Mouse (Mus musculus) embryonic facial prominence, embryonic 14.5 days (tissue): Measurements from ENCODE around the gene Dok1. TPM values are rescaled to one million over a fixed set of nuclear protein-coding genes. Genes with fewer than 3 reads are reported as not detected.

Experiments
- ATAC-seq: fragments of 200-750 bp; cut with Nextera tagmentation; 2 replicates; pipeline ENCODE4 v1.8.0; 2017; ENCODE audit warnings: low read depth, moderate number of reproducible peaks, moderate TSS enrichment
- DNase-seq: peaks from one replicate; pipeline ENCODE4 v3.0.0-alpha.2; 2015; ENCODE audit warnings: low spot score
- H3K27ac ChIP-seq: fragments of 300-500 bp; sonication (generic); replicated peaks from 2 replicates; pipeline ENCODE4 v1.5.1; 2014; ENCODE audit warnings: low read depth, mild to moderate bottlenecking, low read length, moderate library complexity
- H3K27me3 ChIP-seq: fragments of 300-500 bp; sonication (generic); replicated peaks from 2 replicates; pipeline ENCODE4 v1.6.1; 2014; ENCODE audit warnings: low read length; ENCODE audit not compliant: control insufficient read depth, insufficient read depth
- H3K36me3 ChIP-seq: fragments of 300-500 bp; sonication (generic); 2 replicates; pipeline ENCODE4 v1.6.1; 2014; ENCODE audit warnings: low read length, mixed read lengths; ENCODE audit not compliant: control insufficient read depth, insufficient read depth
- H3K4me1 ChIP-seq: fragments of 300-500 bp; sonication (generic); 2 replicates; pipeline ENCODE4 v1.6.1; 2014; ENCODE audit warnings: antibody characterized with exemption, low read length; ENCODE audit not compliant: control insufficient read depth, insufficient read depth
- H3K4me2 ChIP-seq: fragments of 300-500 bp; sonication (generic); 2 replicates; pipeline ENCODE4 v1.6.1; 2014; ENCODE audit warnings: low read depth, mild to moderate bottlenecking, low read length, moderate library complexity, mixed read lengths
- H3K4me3 ChIP-seq: fragments of 300-500 bp; sonication (generic); 2 replicates; pipeline ENCODE4 v1.5.1; 2014; ENCODE audit warnings: low read depth, mild to moderate bottlenecking, low read length
- H3K9ac ChIP-seq: fragments of 300-500 bp; sonication (generic); 2 replicates; pipeline ENCODE4 v1.6.1; 2014; ENCODE audit warnings: low read depth, mild to moderate bottlenecking, low read length, moderate library complexity, mixed read lengths
- H3K9me3 ChIP-seq: fragments of 300-500 bp; sonication (generic); 2 replicates; pipeline ENCODE4 v1.6.1; 2016; ENCODE audit warnings: low read length; ENCODE audit not compliant: control insufficient read depth
- WGBS: fragments of 180-500 bp; shearing (Covaris S2); extraction: QIAGEN DNeasy Blood & Tissue Kit; methylation state at CpG from one replicate; pipeline ENCODE4 v1.1.7; 2014; 5-methylcytosine and 5-hydroxymethylcytosine counted together
- microRNA-seq: library from miRNA; unstranded; fragments of <30 nt; microRNA quantifications from one replicate; pipeline ENCODE4, GENCODE M21; 2016; ENCODE audit warnings: borderline number of aligned reads
- polyA plus RNA-seq: library from polyadenylated mRNA; unstranded; fragments of >200 nt; fragmentation: Nextera tagmentation; extraction: Ambion mirVana; gene quantifications from 2 replicates; pipeline ENCODE4 v1.2.1, GENCODE M21; 2014

Dok1 gene
- polyA plus RNA-seq, 1 experiment from 2014 or later = 6.7 TPM

- no peaks in the 10 kb centered on the region for H3K27me3 ChIP-seq
- H3K4me2 ChIP-seq = no peak overlapping the region
- no peak for ATAC-seq
- no peaks in the 10 kb centered on the region for H3K9me3 ChIP-seq
- WGBS = 52% methylated on average over 1 of the region's 1 CpGs
- no peak for DNase-seq
- H3K4me1 ChIP-seq = no peaks in the 10 kb centered on the region
- H3K36me3 ChIP-seq = no peaks in the 10 kb centered on the region
- H3K4me3 ChIP-seq = no peak overlapping the region
- no peak overlapping the region for H3K9ac ChIP-seq
- no peak overlapping the region for H3K27ac ChIP-seq
Observed at GRCm38 (mm10) chr6:82993696-82994095, 39.6 kb downstream of the Dok1 start.

DNA sequence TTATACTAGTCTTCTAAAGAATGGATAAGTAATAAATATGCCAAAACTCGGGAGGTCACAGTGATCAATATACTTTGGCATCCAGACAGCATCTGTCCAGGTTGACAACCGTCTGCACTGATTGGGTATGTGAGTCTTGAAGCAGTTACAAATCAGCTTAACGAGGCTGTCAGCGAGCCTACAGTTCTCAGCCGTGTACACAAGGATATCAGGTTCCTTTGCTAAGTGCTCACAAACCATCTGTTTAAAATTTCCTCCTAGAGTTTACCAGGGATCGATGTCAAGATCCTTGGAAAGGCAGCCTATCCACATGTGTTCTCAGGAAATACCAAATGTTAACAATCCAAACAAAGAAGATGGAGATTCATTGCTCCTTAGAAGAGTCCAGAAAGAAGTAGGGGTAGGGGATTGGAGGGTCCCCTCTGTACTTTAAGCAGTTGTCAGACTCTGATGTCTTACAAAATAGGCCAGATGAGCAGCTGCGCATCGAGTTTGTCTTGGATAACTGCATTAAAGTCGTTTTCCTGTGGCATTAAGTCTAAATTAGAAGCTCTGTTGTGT, 45.8 kb downstream of the Dok1 start:
- Histone ChIP-seq H3K27me3 (no peaks in the 10 kb centered on the region), H3K9ac (no peak overlapping the region), H3K4me3 (no peak overlapping the region), H3K4me2 (peak overlapping the region; percentile 23; the same call in 1 of the 2 replicates), H3K9me3 (no peaks in the 10 kb centered on the region), H3K27ac (peak overlapping the region; percentile 22), H3K4me1 (peaks cover 14% of the 10 kb centered on the region; the same call in 1 of the 2 replicates), H3K36me3 (no peaks in the 10 kb centered on the region)
- DNase-seq (peak; percentile 84), ATAC-seq (peak; percentile 91)
- WGBS = 8% methylated on average over 9 of the region's 9 CpGs

Small RNAs within 50 kb of the gene (microRNA-seq; reads per million reads assigned to microRNA genes)
- not detected for gene Mir7040

Other genes with a start within 250 kb of the Dok1 start
- 2.1 and 3.5 TPM in 2 replicates for gene Sema4f, start 93.7 kb downstream of the Dok1 start, polyA plus RNA-seq
- 0.28 and 0.65 TPM in 2 replicates for gene M1ap, start 86.6 kb downstream of the Dok1 start, polyA plus RNA-seq
- 19.7 and 21.4 TPM in 2 replicates for gene Loxl3, start 702 bp upstream of the Dok1 start, polyA plus RNA-seq
- gene Aup1, start 21.1 kb upstream of the Dok1 start, polyA plus RNA-seq = 118 and 121 TPM in 2 replicates
- gene Htra2, start 21.8 kb upstream of the Dok1 start, polyA plus RNA-seq = 43.0 and 46.3 TPM in 2 replicates
- 0.65 and 0.67 TPM in 2 replicates for gene Dqx1, start 24.4 kb upstream of the Dok1 start, polyA plus RNA-seq
- 2.9 and 3.4 TPM in 2 replicates for gene Tlx2, start 36.8 kb upstream of the Dok1 start, polyA plus RNA-seq
- gene Pcgf1, start 44.4 kb upstream of the Dok1 start, polyA plus RNA-seq = 22.6 and 25.8 TPM in 2 replicates
- 0.71 and 0.87 TPM in 2 replicates for gene Lbx2, start 52.9 kb upstream of the Dok1 start, polyA plus RNA-seq
- gene Ccdc142, start 68.1 kb upstream of the Dok1 start, polyA plus RNA-seq = 1.3 and 3.4 TPM in 2 replicates
- gene Gm42688, start 68.1 kb upstream of the Dok1 start, polyA plus RNA-seq = 2.1 TPM in 2 replicates
- 136 and 145 TPM in 2 replicates for gene Mrpl53, start 75.6 kb upstream of the Dok1 start, polyA plus RNA-seq
- 48.7 and 49.3 TPM in 2 replicates for gene Mogs, start 82.0 kb upstream of the Dok1 start, polyA plus RNA-seq
- gene Wbp1, start 88.1 kb upstream of the Dok1 start, polyA plus RNA-seq = 61.8 and 82.1 TPM in 2 replicates
- 13.6 and 14.1 TPM in 2 replicates for gene Ino80b, start 92.0 kb upstream of the Dok1 start, polyA plus RNA-seq
- 25.8 and 30.4 TPM in 2 replicates for gene Rtkn, start 102.0 kb upstream of the Dok1 start, polyA plus RNA-seq
- 5.8 and 7.0 TPM in 2 replicates for gene Wdr54, start 122.9 kb upstream of the Dok1 start, polyA plus RNA-seq
- gene 1700003E16Rik, start 122.9 kb upstream of the Dok1 start, polyA plus RNA-seq = 3.1 and 6.3 TPM in 2 replicates
- gene Dctn1, start 132.4 kb upstream of the Dok1 start, polyA plus RNA-seq = 84.5 and 101 TPM in 2 replicates
- 0.47 and 0.57 TPM in 2 replicates for gene Slc4a5, start 186.4 kb upstream of the Dok1 start, polyA plus RNA-seq